Comparison of ENCODE assay signal across 8 mouse cellular contexts in the genomic region with DNA sequence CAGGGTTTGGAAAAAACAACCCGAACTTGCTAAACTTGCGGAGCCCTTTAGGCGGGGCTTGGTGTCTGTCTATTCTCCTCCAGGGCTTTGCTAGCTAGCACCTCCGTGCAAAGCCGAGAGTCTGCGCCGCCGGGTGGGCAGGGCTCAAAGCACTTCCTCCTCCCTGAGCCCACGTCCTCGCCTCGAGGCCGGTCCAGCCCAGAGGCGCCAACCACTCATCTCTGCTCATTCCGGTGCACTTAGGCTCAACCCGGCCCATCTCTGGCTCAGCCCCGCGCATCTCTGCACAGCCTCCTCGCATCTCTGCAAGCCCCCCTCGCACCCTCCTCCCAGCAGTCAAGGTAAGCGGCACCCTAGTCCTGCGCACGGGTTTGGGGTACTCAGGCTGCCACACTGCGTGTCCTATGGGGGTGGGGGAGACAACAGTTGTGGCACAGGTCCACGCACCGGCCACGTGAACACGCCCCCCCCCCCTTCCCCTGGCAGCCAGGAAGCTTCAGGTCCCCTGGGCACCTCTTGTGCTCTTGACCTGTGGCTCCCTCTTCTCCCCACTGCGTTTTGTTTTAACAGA. TPM values are rescaled to one million over a fixed set of nuclear protein-coding genes. Genes with fewer than 3 reads are reported as not detected.
DNase-seq lines count a peak whose midpoint lies in the region; ATAC-seq and TF ChIP-seq lines count a peak whose summit lies in the region.

No protein-coding gene starts in this region.

- TF ChIP-seq CTCF in embryonic fibroblast, embryonic 13.5 days (IDR thresholded peaks at IDR 0.05; ENCODE audit: borderline replicate concordance, insufficient read depth, low read length): no peak
- TF ChIP-seq CTCF in midbrain, postnatal 0 days (IDR thresholded peaks at IDR 0.05): no peak

- ATAC-seq in heart, embryonic 11.5 days (replicated peaks; ENCODE audit: insufficient number of reproducible peaks, low FRiP score, low TSS enrichment): peak; percentile 80
- peak; percentile 92 for ATAC-seq in kidney, embryonic 16.5 days (ENCODE audit: low FRiP score, low TSS enrichment)
- ATAC-seq in midbrain, postnatal 0 days (ENCODE audit: low FRiP score): peak; percentile 79

- no peaks in the 10 kb centered on the region for H3K9me3 ChIP-seq in heart, embryonic 11.5 days (replicated peaks; ENCODE audit: control insufficient read depth, low read length)
- H3K9me3 ChIP-seq in kidney, embryonic 16.5 days (ENCODE audit: low read length): no peaks in the 10 kb centered on the region
- H3K9me3 ChIP-seq in midbrain, postnatal 0 days (ENCODE audit: low read length): no peaks in the 10 kb centered on the region

- WGBS in heart, embryonic 11.5 days (ENCODE audit: insufficient replicate concordance): under 1% methylated on average over 25 of the region's 28 CpGs
- WGBS in kidney, embryonic 16.5 days: under 1% methylated on average over 28 of the region's 28 CpGs
- WGBS in midbrain, postnatal 0 days: 1% methylated on average over 28 of the region's 28 CpGs

- H3K4me2 ChIP-seq in heart, embryonic 11.5 days: peak overlapping the region; percentile 91
- H3K4me2 ChIP-seq in kidney, embryonic 16.5 days (replicated peaks; ENCODE audit: low read depth, low read length): peak overlapping the region; percentile 75
- peak overlapping the region; percentile 96 for H3K4me2 ChIP-seq in midbrain, postnatal 0 days (ENCODE audit: low read depth, low read length, poor library complexity, severe bottlenecking)

- peak; percentile 68 to 76 for DNase-seq in cerebellum, postnatal 10 days
- DNase-seq in cerebellum, adult 11 months: no peak
- peak; percentile 83 for DNase-seq in liver
- DNase-seq in midbrain, postnatal 0 days (ENCODE audit: low spot score): peak; percentile 30
- DNase-seq in spleen, postnatal 10 days (ENCODE audit: low spot score in 2 of 2): peak; percentile 73 to 86

- H3K9ac ChIP-seq in heart, embryonic 11.5 days (ENCODE audit: low read depth, low read length): peak overlapping the region; percentile 60
- H3K9ac ChIP-seq in kidney, embryonic 16.5 days (replicated peaks; ENCODE audit: low read length): peak overlapping the region; percentile 50
- H3K9ac ChIP-seq in midbrain, postnatal 0 days (replicated peaks; ENCODE audit: low read length, poor library complexity, severe bottlenecking): peak overlapping the region; percentile 52

- H3K27ac ChIP-seq in embryonic fibroblast, embryonic 13.5 days (ENCODE audit: insufficient read depth, low read length): peak overlapping the region; percentile 97
- H3K27ac ChIP-seq in heart, embryonic 11.5 days (ENCODE audit: low read depth, low read length): no peak overlapping the region
- no peak overlapping the region for H3K27ac ChIP-seq in kidney, embryonic 16.5 days (ENCODE audit: low read length)
- H3K27ac ChIP-seq in midbrain, postnatal 0 days (ENCODE audit: low read depth, low read length): no peak overlapping the region

- no peak; the same call in none of the 2 replicates for TF ChIP-seq POLR2A in embryonic fibroblast, embryonic 13.5 days (IDR thresholded peaks at IDR 0.05; ENCODE audit: low read depth, low read length)

- no peaks in the 10 kb centered on the region for H3K27me3 ChIP-seq in heart, embryonic 11.5 days (ENCODE audit: control insufficient read depth, insufficient read depth, low read length)
- H3K27me3 ChIP-seq in kidney, embryonic 16.5 days (ENCODE audit: insufficient read depth, low read length): no peaks in the 10 kb centered on the region; the same call in 1 of the 2 replicates
- H3K27me3 ChIP-seq in midbrain, postnatal 0 days (ENCODE audit: insufficient read depth, low read length): no peaks in the 10 kb centered on the region

- no peaks in the 10 kb centered on the region for H3K36me3 ChIP-seq in heart, embryonic 11.5 days (ENCODE audit: control insufficient read depth, insufficient read depth, low read length)
- H3K36me3 ChIP-seq in kidney, embryonic 16.5 days (ENCODE audit: insufficient read depth, low read length): no peaks in the 10 kb centered on the region
- H3K36me3 ChIP-seq in midbrain, postnatal 0 days (ENCODE audit: insufficient read depth, low read length): no peaks in the 10 kb centered on the region

- peak overlapping the region; percentile 50 for H3K4me3 ChIP-seq in embryonic fibroblast, embryonic 13.5 days (ENCODE audit: insufficient read depth, low read length)
- H3K4me3 ChIP-seq in heart, embryonic 11.5 days (ENCODE audit: low read depth, low read length): peak overlapping the region; percentile 31
- peak overlapping the region; percentile 49 for H3K4me3 ChIP-seq in kidney, embryonic 16.5 days (ENCODE audit: low read length)
- peak overlapping the region; percentile 47 for H3K4me3 ChIP-seq in midbrain, postnatal 0 days (ENCODE audit: low read depth, low read length)

- peaks cover 3% of the 10 kb centered on the region; the same call in 1 of the 2 replicates for H3K4me1 ChIP-seq in embryonic fibroblast, embryonic 13.5 days (ENCODE audit: control insufficient read depth, insufficient read depth, low read length)
- H3K4me1 ChIP-seq in heart, embryonic 11.5 days (ENCODE audit: control insufficient read depth, insufficient read depth, low read length): peaks cover 4% of the 10 kb centered on the region; the same call in 1 of the 2 replicates
- peaks cover 6% of the 10 kb centered on the region; the same call in 1 of the 2 replicates for H3K4me1 ChIP-seq in kidney, embryonic 16.5 days (ENCODE audit: insufficient read depth, low read length)
- peaks cover 8% of the 10 kb centered on the region; the same call in 1 of the 2 replicates for H3K4me1 ChIP-seq in midbrain, postnatal 0 days (ENCODE audit: insufficient read depth, low read length)

RNA-seq across cellular contexts. Expression of a gene that starts 0.4 kb away (rescaled TPM):
- polyA plus RNA-seq in embryonic fibroblast, embryonic 13.5 days (2011; ENCODE audit: insufficient read length, low read depth, missing spikeins): 34.8 and 40.6 TPM in 2 replicates
- 0.62 and 1.7 TPM in 2 replicates for polyA plus RNA-seq in heart, embryonic 11.5 days (2014; fragmentation: Nextera tagmentation; extraction: Ambion mirVana)
- polyA plus RNA-seq in kidney, embryonic 16.5 days (2015; fragmentation: Nextera tagmentation; extraction: Ambion mirVana): 1.7 and 1.8 TPM in 2 replicates
- total RNA-seq in midbrain, postnatal 0 days (2014; rRNA removed): 1.0 and 1.1 TPM in 2 replicates
- 1.4 and 1.7 TPM in 2 replicates for polyA plus RNA-seq in midbrain, postnatal 0 days (2015; fragmentation: Nextera tagmentation; extraction: Ambion mirVana)

Comparison
In these comparisons a context has a peak if more than half of its experiments do, and no peak if none do; other contexts are left out.
1. RNA of a gene that starts 0.4 kb away (polyA plus RNA-seq): 34.8 to 40.6 TPM in embryonic fibroblast, embryonic 13.5 days; 1.7 to 1.8 TPM in kidney, embryonic 16.5 days, 0.62 to 1.7 TPM in heart, embryonic 11.5 days and 1.4 to 1.7 TPM in midbrain, postnatal 0 days; every median in the first group is over 10 times any median in the second.
2. Peak in every context shown above with its lines, with median percentiles within 50 percentile points of each other: H3K4me3 ChIP-seq, ATAC-seq, H3K4me2 ChIP-seq and H3K9ac ChIP-seq.